Mouse (Mus musculus) layer of hippocampus, adult 11-12 months (tissue): ENCODE measurements around the gene Pax2.

Source experiments
- DNase-seq: peaks from one replicate; pipeline ENCODE4 v3.0.0; 2022; ENCODE audit warnings: low spot score

Pax2 gene

DNA sequence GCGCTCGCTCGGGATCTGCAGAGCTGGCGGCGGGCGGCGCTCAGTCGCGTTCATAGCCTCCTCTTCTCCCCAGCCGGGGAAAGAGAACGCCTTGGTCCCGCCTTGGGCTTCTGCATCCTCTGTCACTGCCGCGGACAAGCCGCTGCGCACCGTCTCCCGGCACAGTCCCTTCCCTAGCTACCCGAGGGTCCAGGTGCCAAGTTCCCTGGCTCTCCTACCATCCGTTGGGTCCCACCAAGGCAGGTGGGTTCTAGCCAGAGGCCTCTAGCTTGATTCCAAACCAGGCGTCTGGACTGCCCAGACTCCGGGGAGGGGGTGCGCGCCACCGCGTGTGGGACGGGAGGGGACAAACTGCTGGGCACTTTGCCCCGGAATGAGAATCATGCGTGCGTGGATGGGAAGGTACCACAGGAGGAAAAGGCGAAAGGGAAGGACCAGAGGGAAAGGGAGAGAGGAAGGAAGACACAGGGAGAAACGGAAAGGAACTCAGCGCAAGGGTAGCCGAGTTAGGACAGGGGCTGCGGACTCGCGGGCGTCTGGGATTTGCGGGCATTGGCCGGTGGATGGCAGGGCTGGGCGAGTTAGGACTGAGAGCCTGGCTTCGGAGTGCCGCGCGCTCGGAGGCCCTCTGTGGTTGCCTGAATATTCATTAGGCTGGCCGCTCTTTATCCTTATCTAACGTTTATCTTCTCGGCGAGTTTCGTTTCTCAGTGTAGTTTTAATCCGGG lies at the start of gene Pax2:
TSS of gene Pax2 (plus strand) at position 353 of the 728 bp plus-strand sequence.
- no peak for DNase-seq

DNA sequence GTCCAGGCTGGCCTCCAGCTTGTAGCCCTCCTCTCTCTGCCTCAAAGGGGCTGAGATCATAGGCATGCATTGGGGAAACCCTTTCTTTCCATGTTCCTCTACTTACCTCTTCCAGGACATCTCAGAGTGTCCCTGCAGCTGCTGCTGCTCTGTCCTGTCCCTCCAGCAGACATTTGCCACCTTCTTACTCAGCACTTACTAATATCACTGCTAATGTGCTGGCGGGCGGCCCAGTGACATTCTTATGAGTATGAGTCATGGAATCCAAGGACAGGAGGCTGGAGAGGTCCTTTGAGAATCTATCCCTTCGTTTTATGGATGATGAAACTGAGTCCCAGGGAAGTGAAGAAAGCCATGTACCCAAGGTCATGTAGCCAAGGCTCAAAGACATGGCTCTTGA lies 47.0 kb upstream of the Pax2 start:
- DNase-seq = no peak

- DNase-seq = no peak
Measured at GRCm38 (mm10) chr19:44716731-44717600, 38.9 kb upstream of the Pax2 start.

- DNase-seq = no peak
Measured at GRCm38 (mm10) chr19:44719292-44720193, 36.3 kb upstream of the Pax2 start.

DNA sequence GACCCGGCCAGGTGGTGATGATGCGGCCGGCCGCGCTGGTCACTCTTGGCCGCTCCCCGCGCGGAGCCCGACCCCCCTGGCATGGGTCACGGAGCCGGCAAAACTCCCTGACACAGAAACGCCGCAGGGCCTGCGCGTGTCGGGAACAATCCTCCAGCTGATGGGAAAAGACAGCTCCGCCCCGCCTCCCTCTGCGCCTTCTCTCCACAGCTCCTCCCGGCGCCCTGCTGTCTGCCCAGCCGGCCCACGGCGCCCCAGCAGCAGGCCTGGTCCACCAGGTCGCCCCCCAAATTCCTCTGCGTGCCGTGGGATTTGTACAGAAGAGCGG lies 35.7 kb upstream of the Pax2 start:
- DNase-seq = no peak

- no peak for DNase-seq
Measured at GRCm38 (mm10) chr19:44723611-44724440, 32.0 kb upstream of the Pax2 start.

- no peak for DNase-seq
Measured at GRCm38 (mm10) chr19:44725951-44726791, 29.7 kb upstream of the Pax2 start.

- DNase-seq = no peak
Measured at GRCm38 (mm10) chr19:44734116-44734515, 21.7 kb upstream of the Pax2 start.

- no peak for DNase-seq
Measured at GRCm38 (mm10) chr19:44734682-44735081, 21.2 kb upstream of the Pax2 start.

DNA sequence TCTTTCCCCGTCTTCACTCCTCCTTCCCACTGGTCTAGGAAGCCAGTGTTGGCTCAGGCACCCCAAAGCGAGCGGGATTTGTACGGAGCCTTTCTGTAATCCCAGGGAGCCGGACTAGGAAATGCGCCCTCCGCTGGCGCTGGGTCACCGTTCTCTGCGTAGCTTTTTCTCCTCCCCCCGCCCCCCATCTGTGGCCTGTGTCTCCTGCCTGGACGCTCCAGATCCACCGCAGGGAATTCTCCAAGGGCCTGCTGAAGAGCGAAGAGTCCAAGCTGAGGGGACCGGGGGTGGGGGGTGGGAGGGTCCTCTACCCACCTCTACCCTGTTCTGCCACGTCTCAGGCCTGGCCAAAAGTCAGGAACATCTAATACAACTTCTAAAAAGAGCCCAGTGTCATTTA lies 15.5 kb upstream of the Pax2 start:
- no peak for DNase-seq

DNA sequence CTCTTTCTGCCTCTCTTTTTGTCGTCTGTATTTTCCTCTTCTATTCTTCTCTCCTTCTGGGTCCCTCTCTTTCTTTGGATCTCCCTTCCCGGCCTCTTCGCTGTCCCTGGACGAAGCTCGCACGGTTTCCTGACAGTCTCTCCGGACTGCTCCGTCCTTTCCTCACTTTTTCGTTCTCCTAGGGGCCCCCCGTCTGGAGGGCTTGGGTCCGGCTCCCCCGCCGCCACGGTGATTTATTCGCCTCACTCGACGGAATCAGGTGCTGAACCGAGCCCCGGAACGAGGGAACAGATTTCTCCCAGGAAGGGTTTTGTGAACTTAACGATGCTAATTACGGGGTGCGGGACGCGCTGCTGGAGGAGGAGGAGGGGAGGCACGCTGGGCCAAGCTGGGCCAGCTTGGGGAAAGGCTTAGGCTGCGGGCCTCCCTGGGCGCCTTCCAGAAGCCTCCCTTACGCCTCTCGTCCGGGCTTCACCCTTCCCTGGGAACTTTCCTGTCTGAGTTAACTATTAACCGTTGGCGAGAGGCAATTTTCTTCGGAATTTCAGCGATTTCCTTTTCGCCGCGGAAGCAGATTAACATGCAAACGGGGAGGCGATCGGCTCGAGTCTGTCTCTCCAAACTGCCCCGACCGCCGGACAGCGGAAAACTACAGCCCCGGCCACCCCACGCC lies 14.6 kb upstream of the Pax2 start:
- no peak for DNase-seq

- no peak for DNase-seq
Measured at GRCm38 (mm10) chr19:44741764-44742127, 14.1 kb upstream of the Pax2 start.

DNA sequence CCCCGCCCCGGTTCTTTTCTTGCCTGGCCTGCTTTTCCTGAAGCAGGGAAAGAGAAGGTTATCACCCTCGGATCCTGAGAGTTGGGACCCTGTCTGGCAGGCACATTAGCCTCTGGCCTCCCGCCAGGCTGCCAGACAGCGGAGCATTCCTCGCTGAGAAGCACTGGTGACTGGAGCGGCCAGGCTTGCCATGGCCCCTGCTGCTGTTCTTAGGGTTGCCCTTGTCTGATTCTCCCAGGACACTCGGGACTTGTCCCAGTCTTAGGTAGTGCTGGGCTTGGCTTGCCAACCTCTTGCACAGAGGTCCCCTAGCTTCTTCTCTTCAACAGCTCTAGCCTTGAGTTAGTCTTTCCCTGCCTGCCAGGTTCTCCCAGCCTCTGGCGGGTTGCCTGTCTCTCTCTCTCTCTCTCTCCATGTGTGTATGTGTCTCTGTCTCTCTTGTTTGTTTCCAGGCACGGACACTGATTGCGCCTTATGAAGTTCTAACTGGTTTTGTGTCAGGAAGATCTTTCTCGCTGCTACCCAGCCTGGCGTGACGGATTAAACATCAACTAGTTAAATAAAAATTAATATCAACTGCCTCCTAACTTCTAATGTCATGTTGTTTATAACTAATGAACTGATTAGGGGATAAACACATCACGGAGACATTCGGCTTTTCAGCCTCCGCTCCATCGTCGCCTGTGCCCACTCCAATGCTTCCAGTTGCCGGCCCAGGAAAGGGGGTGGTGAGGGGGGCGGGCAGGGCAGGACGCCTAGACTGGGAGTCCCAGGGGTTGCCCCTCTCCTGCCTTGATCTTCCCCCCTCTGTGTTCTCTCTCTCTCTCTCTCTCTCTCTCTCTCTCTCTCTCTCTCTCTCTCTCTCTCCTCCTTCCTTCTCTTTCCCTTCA lies 13.5 kb upstream of the Pax2 start:
- no peak for DNase-seq

DNA sequence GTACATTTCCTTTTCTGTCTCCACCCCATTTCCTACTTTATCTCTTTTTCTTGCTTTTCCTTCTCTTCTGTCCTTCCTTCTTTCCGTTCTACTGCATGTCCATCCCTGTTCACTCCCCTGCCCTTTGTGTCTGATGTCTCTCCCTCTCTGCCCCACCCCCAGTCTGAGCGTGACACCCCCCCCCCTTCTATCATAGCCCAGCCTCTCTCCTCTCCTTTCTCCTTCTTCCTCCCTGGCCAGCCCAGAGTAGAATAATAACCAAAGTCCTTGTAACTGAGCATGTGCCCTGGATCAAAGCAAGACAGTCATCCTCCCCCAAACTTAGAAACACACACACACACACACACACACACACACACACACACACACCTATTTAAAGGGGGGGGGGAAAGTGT lies 12.8 kb upstream of the Pax2 start:
- no peak for DNase-seq

GRCm38 (mm10) chr19:44743961-44744520 lies 11.8 kb upstream of the Pax2 start:
- DNase-seq = no peak

- no peak for DNase-seq
Measured at GRCm38 (mm10) chr19:44745741-44746140, 10.1 kb upstream of the Pax2 start.

GRCm38 (mm10) chr19:44746541-44747024 lies 9.3 kb upstream of the Pax2 start:
- no peak for DNase-seq

GRCm38 (mm10) chr19:44747471-44747870 lies 8.4 kb upstream of the Pax2 start:
- DNase-seq = no peak

DNA sequence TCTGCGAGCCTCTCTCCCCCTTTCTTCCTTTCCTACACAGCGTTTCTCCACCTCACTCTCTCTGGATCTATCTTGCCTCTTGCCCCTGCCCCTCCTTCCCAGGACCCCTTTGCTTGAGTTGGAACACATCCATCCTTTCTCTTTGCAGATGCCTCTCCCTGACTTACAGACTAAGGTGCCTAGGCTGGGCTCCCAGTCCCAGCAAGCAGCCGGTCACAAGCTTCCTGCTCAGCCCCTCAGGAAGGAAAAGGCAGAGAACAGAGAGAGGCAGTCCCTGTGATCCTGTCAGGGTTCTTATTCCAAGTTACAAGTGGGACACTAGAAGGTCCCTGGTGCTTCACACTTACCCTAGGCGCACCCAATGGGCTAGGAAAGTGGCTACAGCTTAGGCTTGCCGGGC lies 7.6 kb upstream of the Pax2 start:
- no peak for DNase-seq
